Mouse (Mus musculus) left cerebral cortex, adult 2 months (tissue): ENCODE results near the gene Sla2. TPM values are rescaled to one million over a fixed set of nuclear protein-coding genes. Genes with fewer than 3 reads are reported as not detected.
"Not testable (repeated sequence)": the region's sequence is repeated elsewhere in the genome, so short reads cannot be mapped to it uniquely, and the experiment has no call there.

Experiments used
- DNase-seq, 2 experiments: peaks; one replicate each; pipeline ENCODE4 v3.0.0; 2021 to 2022; ENCODE audit warnings: low spot score in 2 of 2, mixed read lengths in 1 of 2; ENCODE audit errors: extremely low spot score in 1 of 2
- H3K27ac ChIP-seq: fragments of 200-600 bp; 2 replicates; pipeline ENCODE4 v1.8.1; 2022
- H3K4me3 ChIP-seq: fragments of 200-600 bp; 2 replicates; pipeline ENCODE4 v1.8.1; 2022
- CTCF ChIP-seq: fragments of 200-600 bp; IDR thresholded peaks from 2 replicates; pipeline ENCODE4 v1.8.1; 2022; ENCODE audit warnings: antibody characterized with exemption, mild to moderate bottlenecking, moderate library complexity
- intact Hi-C: fragments of 180-260 bp; cut with DNase I; formaldehyde crosslinking; loops from one replicate; pipeline ENCODE4 v1.15.1; 2025
- total RNA-seq, 2 experiments: library from RNA; stranded (reverse); gene quantifications; 2 replicates each; pipeline ENCODE4 v1.2.3; 2021

Gene Sla2
- total RNA-seq, 2 experiments from 2014 or later: 0.41 to 0.51 TPM

DNA sequence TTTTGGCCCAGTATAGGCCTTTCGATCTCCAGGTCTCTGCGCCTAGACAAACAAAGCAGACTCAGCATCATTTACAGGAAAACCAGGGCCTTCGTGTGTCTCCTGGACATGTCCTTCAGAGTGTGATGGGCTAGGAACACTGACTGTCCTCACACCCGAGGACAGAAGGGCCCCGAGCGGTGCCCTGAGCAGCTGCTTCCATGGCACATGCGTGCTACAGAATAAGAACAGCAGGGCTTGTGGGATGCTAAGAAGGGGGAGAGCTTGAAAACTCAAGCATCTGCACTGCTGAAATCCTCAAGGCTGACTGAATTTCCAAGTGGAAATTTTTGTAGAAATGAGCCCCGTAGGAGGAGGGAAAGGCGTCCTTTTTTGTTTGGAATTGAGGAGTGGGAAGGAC lies 10.0 kb upstream of the Sla2 start:
- DNase-seq: peak in 1 of 2 experiments; percentile 47
- Histone ChIP-seq H3K4me3 (no peak overlapping the region), H3K27ac (peak overlapping the region; percentile 89)
- TF ChIP-seq CTCF: no peak
- intact Hi-C loops: no loop called here

- DNase-seq: no peak
- intact Hi-C loops: no loop called here
- H3K27ac ChIP-seq: peak overlapping the region; percentile 89
- no peak for TF ChIP-seq CTCF
- H3K4me3 ChIP-seq: no peak overlapping the region
Observed at GRCm38 (mm10) chr2:156896384-156896914, 9.5 kb upstream of the Sla2 start.

- DNase-seq: no peak
- no peak overlapping the region for H3K4me3 ChIP-seq
- TF ChIP-seq CTCF: no peak
Observed at GRCm38 (mm10) chr2:156894496-156895265, 7.7 kb upstream of the Sla2 start.

GRCm38 (mm10) chr2:156892821-156893220 lies 5.8 kb upstream of the Sla2 start:
- intact Hi-C loops: no loop called here
- no peak for DNase-seq
- no peak overlapping the region for H3K4me3 ChIP-seq
- no peak overlapping the region for H3K27ac ChIP-seq
- TF ChIP-seq CTCF: no peak

More at GRCm38 (mm10) chr2:156894496-156895265, 7.7 kb upstream of the Sla2 start:
- intact Hi-C loops: no loop called here
- no peak overlapping the region for H3K27ac ChIP-seq

GRCm38 (mm10) chr2:156892240-156892639 lies 5.2 kb upstream of the Sla2 start:
- no peak for TF ChIP-seq CTCF
- DNase-seq: no peak
- Histone ChIP-seq H3K4me3 (no peak overlapping the region), H3K27ac (no peak overlapping the region)
- intact Hi-C loops: no loop called here

DNA sequence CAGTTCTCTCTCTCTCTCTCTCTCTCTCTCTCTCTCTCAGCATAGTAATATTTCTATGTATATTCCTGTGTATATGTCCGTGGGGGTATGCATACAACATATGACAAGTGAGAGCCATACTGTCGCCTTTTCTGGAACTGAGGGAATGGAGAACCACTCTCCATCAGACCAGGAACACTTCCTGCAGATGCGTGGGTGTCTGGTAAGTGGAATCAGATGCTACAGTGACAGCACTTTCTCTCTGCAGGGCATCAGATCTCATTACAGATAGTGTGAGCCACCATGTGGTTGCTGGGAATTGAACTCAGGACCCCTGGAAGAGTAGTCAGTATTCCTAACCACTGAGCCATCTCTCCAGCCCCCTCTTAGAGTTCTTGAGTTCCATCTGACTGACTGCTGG lies 1.5 kb upstream of the Sla2 start:
- intact Hi-C loops: no loop called here
- no peak for DNase-seq
- TF ChIP-seq CTCF: no peak

GRCm38 (mm10) chr2:156886084-156886631 lies 834 bp downstream of the Sla2 start:
- DNase-seq: no peak
- Histone ChIP-seq H3K4me3 (no peak overlapping the region), H3K27ac (no peak overlapping the region)
- intact Hi-C loops: no loop called here
- TF ChIP-seq CTCF: no peak

More for the DNA sequence above, 1.5 kb upstream of the Sla2 start:
- H3K4me3 ChIP-seq: no peak overlapping the region
- no peak overlapping the region for H3K27ac ChIP-seq

DNA sequence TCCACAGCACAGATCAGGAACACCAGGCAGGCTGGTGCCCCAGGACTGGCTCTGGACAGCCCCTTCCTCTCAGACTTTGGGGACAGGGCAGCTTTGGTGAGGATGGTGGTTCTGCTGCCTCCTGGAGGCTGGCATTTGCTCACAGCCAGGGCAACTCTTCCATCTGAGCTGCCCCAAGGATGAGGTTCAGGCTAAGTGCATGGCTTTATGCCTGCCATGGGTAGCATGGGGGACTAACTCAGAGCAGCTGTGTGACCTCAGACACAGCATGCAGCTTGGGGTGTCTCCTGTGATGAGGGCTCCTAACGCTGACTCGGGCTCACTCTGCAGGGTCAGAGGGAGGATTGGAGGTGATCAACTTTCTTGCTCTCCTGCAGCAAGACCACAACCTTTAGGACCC lies 1.3 kb downstream of the Sla2 start:
- intact Hi-C loops: not testable (repeated sequence)

DNA sequence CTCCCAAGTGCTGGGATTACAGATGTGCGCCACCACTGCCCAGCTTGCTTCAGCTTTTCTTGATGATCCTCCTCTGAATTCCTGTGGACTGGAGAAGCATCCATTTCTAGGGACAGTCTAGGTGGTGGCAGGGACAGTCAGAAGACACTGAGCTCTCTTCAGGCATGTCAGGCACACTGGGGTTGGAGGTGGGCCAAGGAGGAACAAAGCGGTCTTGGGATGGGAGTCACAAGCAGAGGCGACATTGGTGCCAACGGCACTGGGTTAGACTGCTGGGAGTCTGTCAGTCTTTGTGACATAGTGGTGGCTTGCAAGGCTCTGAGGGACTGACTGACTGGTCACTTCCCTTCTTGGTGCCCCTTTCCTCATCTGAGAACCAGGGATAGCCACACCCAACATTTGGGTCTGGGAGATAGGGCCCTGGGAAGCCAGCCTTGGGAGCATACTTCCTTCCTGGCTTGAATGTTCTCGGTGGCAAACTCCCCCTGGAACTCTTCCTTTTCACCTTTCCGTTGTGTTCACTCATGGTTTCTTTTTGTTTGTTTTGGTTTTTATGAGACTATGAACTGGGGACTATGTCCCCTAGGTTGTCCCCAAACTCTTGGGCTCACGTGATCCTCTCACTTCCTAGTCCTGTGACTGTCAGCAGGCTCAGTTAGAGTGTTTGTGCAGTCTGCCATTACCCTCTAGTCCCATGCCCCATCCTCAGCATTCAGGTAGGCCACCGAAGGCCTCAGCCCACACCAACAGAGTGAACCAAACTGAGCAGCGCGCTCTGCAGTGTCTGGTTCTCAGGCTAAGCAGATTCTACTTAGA lies 2.4 kb downstream of the Sla2 start:
- Histone ChIP-seq H3K4me3 (no peak overlapping the region), H3K27ac (no peak overlapping the region)
- intact Hi-C loops: no loop called here
- no peak for DNase-seq
- no peak for TF ChIP-seq CTCF

More for the DNA sequence above, 1.3 kb downstream of the Sla2 start:
- not testable (repeated sequence) for DNase-seq, H3K4me3 ChIP-seq, H3K27ac ChIP-seq

DNA sequence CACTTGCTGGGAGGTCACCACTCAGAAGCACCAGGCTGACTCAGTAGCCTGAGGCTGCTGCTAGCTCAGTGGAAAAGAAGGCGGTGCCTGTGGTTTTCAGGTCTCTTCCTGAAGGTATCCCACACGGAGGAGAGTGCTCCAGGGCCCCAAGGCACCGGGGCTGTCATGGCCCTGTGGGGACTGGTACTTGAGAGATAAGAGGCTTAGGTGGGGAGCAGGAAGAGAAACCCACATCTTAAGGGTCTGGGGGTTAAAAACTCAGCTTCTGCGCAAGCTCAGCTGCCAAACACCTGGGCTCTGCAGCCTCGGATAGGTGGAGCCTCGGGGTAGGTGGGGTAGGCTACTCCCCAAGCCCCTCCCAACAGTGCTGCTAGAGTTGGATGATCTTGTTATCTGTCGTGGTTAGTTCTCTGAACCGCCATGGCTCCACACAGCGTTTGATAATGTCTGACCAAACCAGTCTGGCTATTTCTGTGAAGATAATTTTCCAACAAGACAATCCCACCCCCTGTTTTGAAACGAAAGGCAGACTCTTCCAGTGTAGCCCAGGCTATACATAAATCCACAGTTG lies 4.5 kb downstream of the Sla2 start:
- no peak overlapping the region for H3K27ac ChIP-seq
- no peak for DNase-seq
- no peak overlapping the region for H3K4me3 ChIP-seq
- intact Hi-C loops: no loop called here
- no peak for TF ChIP-seq CTCF

- Histone ChIP-seq H3K4me3 (no peak overlapping the region), H3K27ac (no peak overlapping the region)
- intact Hi-C loops: no loop called here
- no peak for TF ChIP-seq CTCF
- DNase-seq: no peak
Observed at GRCm38 (mm10) chr2:156879541-156879940, 7.5 kb downstream of the Sla2 start.

DNA sequence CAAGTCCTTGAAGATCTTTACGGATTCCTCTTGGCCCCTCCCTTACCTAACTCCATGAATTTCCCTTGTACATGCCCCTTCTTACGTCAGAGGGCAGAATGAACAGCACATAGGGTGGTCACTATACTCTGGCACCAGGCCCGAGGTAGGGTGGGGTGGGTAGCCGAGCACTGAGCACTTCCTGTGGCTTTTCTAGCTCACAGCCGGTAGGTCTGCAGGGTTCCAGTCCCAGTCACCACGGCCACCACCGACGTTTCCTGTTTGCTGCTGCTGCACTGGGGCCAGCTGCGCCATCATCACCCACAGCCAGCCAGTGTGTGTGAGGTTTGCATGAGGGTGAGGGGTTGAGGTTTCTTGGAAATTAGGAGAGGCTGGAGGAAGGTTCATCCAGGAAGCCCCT lies 9.3 kb downstream of the Sla2 start:
- no peak overlapping the region for H3K27ac ChIP-seq
- H3K4me3 ChIP-seq: no peak overlapping the region
- no peak for TF ChIP-seq CTCF
- intact Hi-C loops: no loop called here
- DNase-seq: no peak
